Mouse (Mus musculus) inflammation-experienced regulatory T-cells, adult 16 weeks (primary cell): ENCODE results near the gene Olfr235. TPM values are rescaled to one million over a fixed set of nuclear protein-coding genes. Genes with fewer than 3 reads are reported as not detected.

ENCODE experiments used
- polyA plus RNA-seq: library from polyadenylated mRNA; unstranded; fragments of 100-300 nt; shearing (Covaris generic); gene quantifications from one replicate; pipeline ENCODE4 v1.2.1, GENCODE M21; 2017

The Olfr235 gene
- not detected for polyA plus RNA-seq

GRCm38 (mm10) chr19:12260732-12261131, at the start of gene Olfr235:
Gene Olfr235, plus strand, starts transcription at chr19:12261032.

GRCm38 (mm10) chr19:12232496-12232895, 28.3 kb upstream of the Olfr235 start, which contains the start of gene Olfr1432:
Gene Olfr1432, minus strand, starts transcription at chr19:12232596.

GRCm38 (mm10) chr19:12241559-12241958, 19.3 kb upstream of the Olfr235 start, which contains the start of gene Olfr262:
Gene Olfr262, minus strand, starts transcription at chr19:12241659.

GRCm38 (mm10) chr19:12279554-12279953, 18.7 kb downstream of the Olfr235 start, which contains the start of gene Olfr1434:
Gene Olfr1434, plus strand, starts transcription at chr19:12279854.

GRCm38 (mm10) chr19:12299030-12299429, 38.2 kb downstream of the Olfr235 start, which contains the start of gene Olfr1436:
Gene Olfr1436, minus strand, starts transcription at chr19:12299130.

Other genes with a start within 250 kb of the Olfr235 start
- gene Olfr1423, start 219.7 kb upstream of the Olfr235 start, polyA plus RNA-seq: not detected
- gene Olfr1424, start 198.3 kb upstream of the Olfr235 start, polyA plus RNA-seq: not detected
- gene Olfr1425, start 183.3 kb upstream of the Olfr235 start, polyA plus RNA-seq: not detected
- gene Olfr1426, start 169.0 kb upstream of the Olfr235 start, polyA plus RNA-seq: not detected
- gene Olfr1427, start 157.7 kb upstream of the Olfr235 start, polyA plus RNA-seq: not detected
- not detected for gene Olfr1428, start 145.1 kb upstream of the Olfr235 start, polyA plus RNA-seq
- not detected for gene Olfr76, start 137.8 kb upstream of the Olfr235 start, polyA plus RNA-seq
- 0.10 TPM for gene Olfr1555-ps1, start 90.9 kb upstream of the Olfr235 start, polyA plus RNA-seq
- not detected for gene Olfr1431, start 60.4 kb upstream of the Olfr235 start, polyA plus RNA-seq
- gene Olfr1432, start 28.4 kb upstream of the Olfr235 start, polyA plus RNA-seq: not detected
- gene Olfr262, start 19.4 kb upstream of the Olfr235 start, polyA plus RNA-seq: not detected
- gene Olfr1434, start 18.8 kb downstream of the Olfr235 start, polyA plus RNA-seq: not detected
- gene Olfr1436, start 38.1 kb downstream of the Olfr235 start, polyA plus RNA-seq: not detected
- gene Olfr1437, start 64.1 kb downstream of the Olfr235 start, polyA plus RNA-seq: not detected
- gene Olfr1438-ps1, start 74.9 kb downstream of the Olfr235 start, polyA plus RNA-seq: not detected
- not detected for gene Olfr1440, start 126.2 kb downstream of the Olfr235 start, polyA plus RNA-seq
- not detected for gene Olfr1441, start 156.4 kb downstream of the Olfr235 start, polyA plus RNA-seq
- gene Pfpl, start 166.9 kb downstream of the Olfr235 start, polyA plus RNA-seq: not detected
- gene Mpeg1, start 199.7 kb downstream of the Olfr235 start, polyA plus RNA-seq: 0.96 TPM
- gene Dtx4, start 240.4 kb downstream of the Olfr235 start, polyA plus RNA-seq: 9.6 TPM